Mouse (Mus musculus): ENCODE data around the gene Cdhr5.

DNA sequence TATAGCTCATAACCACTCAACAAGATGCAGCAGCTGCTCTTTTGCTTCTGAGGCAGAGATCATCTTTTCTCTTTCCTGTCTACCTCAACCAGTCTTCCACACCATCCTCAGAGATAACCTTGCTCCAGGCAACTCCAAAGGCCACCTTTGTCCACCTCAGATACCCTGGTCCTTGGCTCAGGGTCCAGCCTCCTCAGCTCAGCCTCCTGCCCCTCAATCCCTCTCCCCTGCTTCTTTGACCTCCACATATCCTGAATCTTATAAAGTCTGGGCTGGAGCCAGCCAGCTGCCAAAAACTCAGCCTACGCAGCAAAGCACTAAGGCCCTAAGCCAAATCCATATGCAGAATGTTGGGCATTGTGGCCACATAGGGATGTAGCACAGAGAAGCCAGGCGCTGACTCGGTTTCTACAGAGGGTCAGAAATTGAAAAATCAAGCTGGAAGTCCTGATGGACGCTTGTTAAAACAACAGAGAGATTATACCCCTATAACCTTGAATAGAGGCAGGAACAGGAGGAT lies 53.8 kb downstream of the Cdhr5 start:
- TF ChIP-seq POLR2A (IDR thresholded peaks at IDR 0.05; ENCODE audit: low read depth, low read length) (no peak), CTCF (IDR thresholded peaks at IDR 0.05; ENCODE audit: extremely low read depth, insufficient read length, insufficient replicate concordance, low read depth, low read length) (no peak)

Measured in small intestine, adult 2 months (tissue).